Mouse (Mus musculus) neural tube, embryonic 12.5 days (tissue): ENCODE measurements around the gene Tedc2. TPM values are rescaled to one million over a fixed set of nuclear protein-coding genes. Genes with fewer than 3 reads are reported as not detected.
A peak's percentile ranks its signal among the peaks of the same experiment; 100 is the strongest.

ENCODE experiments used
- ATAC-seq: fragments of 200-750 bp; cut with Nextera tagmentation; 2 replicates; pipeline ENCODE4 v1.8.0; 2017; ENCODE audit warnings: low read depth, mild to moderate bottlenecking, moderate TSS enrichment, moderate library complexity; ENCODE audit not compliant: low FRiP score
- H3K27ac ChIP-seq: fragments of 300-500 bp; sonication (generic); 2 replicates; pipeline ENCODE4 v1.5.1; 2016
- H3K27me3 ChIP-seq: fragments of 300-500 bp; sonication (generic); replicated peaks from 2 replicates; pipeline ENCODE4 v1.6.1; 2016; ENCODE audit warnings: mild to moderate bottlenecking
- H3K36me3 ChIP-seq: fragments of 300-500 bp; sonication (generic); 2 replicates; pipeline ENCODE4 v1.6.1; 2016; ENCODE audit warnings: mild to moderate bottlenecking
- H3K4me1 ChIP-seq: fragments of 300-500 bp; sonication (generic); 2 replicates; pipeline ENCODE4 v1.6.1; 2016
- H3K4me2 ChIP-seq: fragments of 300-500 bp; sonication (generic); replicated peaks from 2 replicates; pipeline ENCODE4 v1.6.1; 2016; ENCODE audit warnings: mild to moderate bottlenecking
- H3K4me3 ChIP-seq: fragments of 300-500 bp; sonication (generic); 2 replicates; pipeline ENCODE4 v1.5.1; 2016
- H3K9ac ChIP-seq: fragments of 300-500 bp; sonication (generic); 2 replicates; pipeline ENCODE4 v1.6.1; 2016; ENCODE audit warnings: mild to moderate bottlenecking
- H3K9me3 ChIP-seq: fragments of 300-500 bp; sonication (generic); 2 replicates; pipeline ENCODE4 v1.6.1; 2016; ENCODE audit warnings: mild to moderate bottlenecking
- WGBS: fragments of 180-500 bp; shearing (Covaris S2); methylation state at CpG from one replicate; pipeline ENCODE4 v1.1.7; 2016; 5-methylcytosine and 5-hydroxymethylcytosine counted together
- polyA plus RNA-seq: library from polyadenylated mRNA; unstranded; fragments of >200 nt; fragmentation: Nextera tagmentation; extraction: Ambion mirVana; gene quantifications from 2 replicates; pipeline ENCODE4 v1.2.1, GENCODE M21; 2016

Gene Tedc2
- polyA plus RNA-seq, 1 experiment from 2014 or later = 13.5 TPM

DNA sequence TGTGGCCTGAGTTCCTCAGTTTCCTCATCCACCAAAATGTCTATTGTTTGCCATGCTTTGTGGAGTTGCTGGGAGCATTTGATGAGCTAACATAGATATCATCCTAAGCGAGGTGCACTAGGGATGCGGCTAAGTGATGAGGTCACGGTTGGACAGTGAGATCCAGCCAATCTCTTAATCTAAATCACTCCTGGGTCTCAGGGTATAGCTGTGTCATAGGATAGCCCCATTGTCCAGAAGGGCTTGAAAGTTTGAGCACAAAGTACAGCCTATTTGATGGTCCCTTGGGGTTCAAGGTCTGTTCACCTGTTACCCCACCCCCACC is 10.8 kb downstream of the Tedc2 start:
- 82% methylated on average over 3 of the region's 3 CpGs for WGBS
- Histone ChIP-seq H3K27ac (no peak overlapping the region), H3K4me3 (no peak overlapping the region), H3K36me3 (no peaks in the 10 kb centered on the region), H3K27me3 (peaks cover 25% of the 10 kb centered on the region), H3K4me2 (peak overlapping the region; percentile 93), H3K9me3 (no peaks in the 10 kb centered on the region), H3K4me1 (peaks cover 73% of the 10 kb centered on the region), H3K9ac (no peak overlapping the region)
- ATAC-seq = no peak

GRCm38 (mm10) chr17:24209043-24209915 is 11.4 kb downstream of the Tedc2 start, which contains the start of gene Ntn3:
TSS of gene Ntn3 (minus strand) at chr17:24209531.
- H3K36me3 ChIP-seq = no peaks in the 10 kb centered on the region
- no peaks in the 10 kb centered on the region for H3K9me3 ChIP-seq
- H3K4me1 ChIP-seq = peaks cover 79% of the 10 kb centered on the region
- peak; percentile 23 for ATAC-seq
- peak within 1 kb of the TSS; percentile 93 for H3K4me2 ChIP-seq
- H3K4me3 ChIP-seq = peak within 1 kb of the TSS; percentile 50
- whole genome bisulfite sequencing = under 1% methylated on average over 41 of the region's 43 CpGs
- H3K9ac ChIP-seq = peak within 1 kb of the TSS; percentile 80
- H3K27ac ChIP-seq = peak within 1 kb of the TSS; percentile 62
- H3K27me3 ChIP-seq = peaks cover 25% of the 10 kb centered on the region

DNA sequence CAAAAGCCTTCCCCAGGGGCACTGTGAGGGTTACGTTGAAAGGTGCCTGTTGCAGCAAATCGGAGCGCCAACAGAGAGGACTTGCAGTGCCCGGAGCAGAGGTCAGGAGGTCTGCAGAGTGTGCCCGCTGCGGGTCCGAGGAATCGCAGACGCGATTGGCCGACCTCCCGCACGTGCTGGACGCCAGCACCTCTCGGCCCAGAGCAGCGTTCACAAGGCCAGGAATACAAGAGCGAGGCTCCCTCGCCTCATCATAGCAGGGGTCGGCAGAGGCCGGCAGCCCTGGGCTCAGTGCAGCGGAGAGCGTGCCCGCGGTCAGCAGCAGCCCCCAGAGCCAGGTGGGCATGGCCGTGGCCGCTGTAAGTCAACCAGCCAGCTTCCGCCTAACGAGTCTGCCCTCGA is 12.0 kb downstream of the Tedc2 start:
- Histone ChIP-seq H3K4me2 (peak overlapping the region; percentile 93), H3K9ac (peak overlapping the region; percentile 80), H3K9me3 (no peaks in the 10 kb centered on the region), H3K27ac (peak overlapping the region; percentile 62), H3K36me3 (no peaks in the 10 kb centered on the region), H3K4me1 (peaks cover 81% of the 10 kb centered on the region), H3K27me3 (peaks cover 25% of the 10 kb centered on the region), H3K4me3 (peak overlapping the region; percentile 50)
- 0 out of 2 replicates have a peak, but pooled peaks have one; percentile 1 for ATAC-seq
- WGBS = 2% methylated on average over 29 of the region's 29 CpGs

DNA sequence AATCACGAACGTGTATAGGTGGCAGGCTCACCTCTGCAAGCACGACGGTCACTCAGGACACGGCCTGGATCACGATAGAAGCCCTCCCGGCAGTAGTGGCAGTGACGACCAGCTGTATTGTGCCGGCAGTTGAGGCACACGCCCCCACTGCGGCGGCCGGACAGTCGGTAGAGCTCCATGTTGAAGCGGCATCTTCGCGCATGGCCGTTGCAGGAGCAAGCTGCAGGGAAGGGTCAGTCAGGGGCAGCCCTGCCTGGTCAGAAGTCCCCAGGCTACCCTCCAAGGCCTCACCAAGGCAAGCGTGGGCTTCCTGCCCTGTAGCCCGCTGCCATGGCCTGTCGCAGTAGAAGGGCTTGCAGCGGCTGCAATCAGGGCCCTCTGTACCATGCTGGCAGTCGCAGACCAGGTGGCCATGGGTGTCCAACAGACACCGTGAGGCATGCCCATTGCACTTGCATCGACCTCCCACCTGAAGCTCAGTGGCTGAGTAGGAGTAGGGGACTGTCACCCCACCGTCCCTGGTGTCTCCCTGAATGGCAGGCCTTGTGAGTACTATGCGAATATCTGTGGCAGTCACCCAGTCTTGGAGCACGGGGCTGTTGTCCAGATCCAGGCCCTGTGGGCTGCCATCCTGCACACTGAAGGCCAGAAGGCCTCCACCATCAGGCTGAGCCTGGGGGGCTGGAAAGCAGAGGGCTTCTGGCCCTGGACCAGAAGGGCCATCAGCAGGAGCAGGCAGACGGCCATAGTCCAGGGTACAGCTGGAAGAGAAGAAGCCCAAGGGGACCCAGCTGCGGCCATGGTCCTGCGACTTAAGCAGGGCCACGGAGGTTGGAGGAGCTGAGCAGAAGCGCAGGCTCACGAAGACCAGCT is 12.6 kb downstream of the Tedc2 start:
- peak overlapping the region; percentile 50 for H3K4me3 ChIP-seq
- no peaks in the 10 kb centered on the region for H3K36me3 ChIP-seq
- H3K4me1 ChIP-seq = peaks cover 85% of the 10 kb centered on the region
- H3K27me3 ChIP-seq = peaks cover 25% of the 10 kb centered on the region
- no peak for ATAC-seq
- H3K9ac ChIP-seq = peak overlapping the region; percentile 80
- WGBS = 57% methylated on average over 34 of the region's 34 CpGs
- peak overlapping the region; percentile 93 for H3K4me2 ChIP-seq
- no peak overlapping the region for H3K27ac ChIP-seq
- H3K9me3 ChIP-seq = no peaks in the 10 kb centered on the region

- Histone ChIP-seq H3K36me3 (no peaks in the 10 kb centered on the region), H3K4me2 (peak overlapping the region; percentile 93), H3K9me3 (no peaks in the 10 kb centered on the region), H3K27me3 (peaks cover 22% of the 10 kb centered on the region), H3K4me3 (peak overlapping the region; percentile 50), H3K9ac (peak overlapping the region; percentile 69), H3K27ac (no peak overlapping the region; the same call in 1 of the 2 replicates), H3K4me1 (peaks cover 77% of the 10 kb centered on the region)
- WGBS = 6% methylated on average over 62 of the region's 62 CpGs
- ATAC-seq = peak; percentile 11; the same call in 1 of the 2 replicates
Observed at GRCm38 (mm10) chr17:24206451-24207351, 13.9 kb downstream of the Tedc2 start.

DNA sequence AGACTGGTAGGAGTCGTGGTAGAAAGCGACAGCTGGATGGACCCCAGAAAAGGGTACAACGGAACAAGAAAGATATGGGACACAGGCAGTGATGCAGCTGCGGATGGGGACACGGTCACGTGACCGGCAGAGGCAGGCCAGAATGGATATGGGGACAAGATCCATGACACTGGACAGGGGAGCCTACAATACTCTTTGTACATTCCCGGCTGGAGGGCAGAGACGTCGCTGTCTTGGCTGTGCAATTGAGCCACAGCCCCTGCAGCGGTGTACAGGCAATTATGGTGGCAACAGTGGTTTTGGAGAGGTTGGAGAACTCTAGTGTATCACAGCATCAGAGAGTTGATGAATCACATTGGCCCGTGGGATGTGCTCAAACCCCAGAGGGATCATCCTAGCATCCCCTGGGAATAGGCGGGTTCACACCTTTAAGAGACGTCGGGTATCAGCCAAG is 14.7 kb downstream of the Tedc2 start:
- H3K36me3 ChIP-seq = no peaks in the 10 kb centered on the region
- no peaks in the 10 kb centered on the region for H3K9me3 ChIP-seq
- H3K4me2 ChIP-seq = peak overlapping the region; percentile 93
- peaks cover 70% of the 10 kb centered on the region for H3K4me1 ChIP-seq
- peak; percentile 42 for ATAC-seq
- H3K9ac ChIP-seq = peak overlapping the region; percentile 41
- H3K27ac ChIP-seq = no peak overlapping the region
- peak overlapping the region; percentile 59 for H3K4me3 ChIP-seq
- WGBS = 5% methylated on average over 15 of the region's 15 CpGs
- H3K27me3 ChIP-seq = peaks cover 22% of the 10 kb centered on the region

DNA sequence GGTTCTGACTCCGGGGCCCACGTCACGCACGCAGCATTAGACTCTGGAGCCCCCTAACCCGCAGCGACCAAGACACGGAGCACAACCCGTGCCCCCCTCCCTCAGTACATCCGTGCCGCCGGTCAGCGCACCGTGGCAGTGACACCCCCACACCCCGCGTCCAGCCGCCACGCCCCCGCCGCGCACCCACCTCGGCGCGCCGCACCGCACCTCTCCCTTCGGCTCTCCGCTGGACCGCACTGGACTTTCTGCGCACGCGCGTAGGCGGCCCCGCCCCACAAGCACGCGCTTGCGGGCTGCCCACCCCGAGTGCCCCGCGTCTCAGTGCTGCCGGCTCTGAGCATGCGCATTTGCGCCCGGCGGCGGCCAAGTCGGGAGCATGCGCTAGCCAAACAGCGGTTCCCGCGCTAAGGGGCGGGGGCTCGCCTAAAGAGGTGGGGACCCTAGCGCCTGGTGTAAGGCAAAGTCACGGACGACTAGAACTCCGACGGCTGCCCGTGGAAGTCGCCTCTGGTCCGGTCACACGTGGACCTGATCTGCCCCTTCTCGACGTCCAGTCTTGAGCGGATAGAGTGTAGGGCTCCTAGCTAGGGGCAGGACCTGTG is 15.3 kb downstream of the Tedc2 start, which contains the start of gene Tbc1d24:
TSS of gene Tbc1d24 (minus strand) at position 279 of the 605 bp plus-strand sequence.
- Histone ChIP-seq H3K4me1 (peaks cover 64% of the 10 kb centered on the region), H3K36me3 (no peaks in the 10 kb centered on the region), H3K9ac (peak within 1 kb of the TSS; percentile 69), H3K27me3 (peaks cover 22% of the 10 kb centered on the region), H3K4me2 (peak within 1 kb of the TSS; percentile 93), H3K9me3 (no peaks in the 10 kb centered on the region), H3K4me3 (peak within 1 kb of the TSS; percentile 59), H3K27ac (no peak within 1 kb of the TSS)
- WGBS = under 1% methylated on average over 63 of the region's 65 CpGs
- peak; percentile 69 for ATAC-seq

DNA sequence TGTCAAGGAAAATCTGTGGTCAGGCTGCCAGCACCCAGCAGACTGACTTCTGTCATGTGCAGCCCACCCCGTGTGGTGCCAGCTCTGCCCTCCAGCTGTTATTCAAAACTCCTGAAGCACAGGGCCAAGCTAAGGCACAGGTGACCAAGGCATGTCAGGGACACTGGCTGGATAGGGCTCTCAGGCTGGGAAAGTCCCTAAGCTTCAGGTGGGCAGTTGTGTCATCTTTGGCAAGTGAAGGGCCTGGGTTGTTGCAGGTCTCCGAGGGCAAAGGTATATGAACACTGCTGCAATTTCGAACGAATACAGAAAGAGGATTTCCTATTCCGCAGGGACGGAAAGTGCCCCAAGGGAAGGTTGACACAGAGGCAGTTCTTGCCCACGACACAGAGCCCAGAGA is 15.8 kb downstream of the Tedc2 start:
- Histone ChIP-seq H3K27ac (no peak overlapping the region), H3K9ac (peak overlapping the region; percentile 69), H3K27me3 (peaks cover 22% of the 10 kb centered on the region), H3K4me3 (peak overlapping the region; percentile 59), H3K4me1 (peaks cover 59% of the 10 kb centered on the region), H3K9me3 (no peaks in the 10 kb centered on the region), H3K4me2 (peak overlapping the region; percentile 93), H3K36me3 (no peaks in the 10 kb centered on the region)
- ATAC-seq = no peak
- WGBS = 19% methylated on average over 7 of the region's 7 CpGs

DNA sequence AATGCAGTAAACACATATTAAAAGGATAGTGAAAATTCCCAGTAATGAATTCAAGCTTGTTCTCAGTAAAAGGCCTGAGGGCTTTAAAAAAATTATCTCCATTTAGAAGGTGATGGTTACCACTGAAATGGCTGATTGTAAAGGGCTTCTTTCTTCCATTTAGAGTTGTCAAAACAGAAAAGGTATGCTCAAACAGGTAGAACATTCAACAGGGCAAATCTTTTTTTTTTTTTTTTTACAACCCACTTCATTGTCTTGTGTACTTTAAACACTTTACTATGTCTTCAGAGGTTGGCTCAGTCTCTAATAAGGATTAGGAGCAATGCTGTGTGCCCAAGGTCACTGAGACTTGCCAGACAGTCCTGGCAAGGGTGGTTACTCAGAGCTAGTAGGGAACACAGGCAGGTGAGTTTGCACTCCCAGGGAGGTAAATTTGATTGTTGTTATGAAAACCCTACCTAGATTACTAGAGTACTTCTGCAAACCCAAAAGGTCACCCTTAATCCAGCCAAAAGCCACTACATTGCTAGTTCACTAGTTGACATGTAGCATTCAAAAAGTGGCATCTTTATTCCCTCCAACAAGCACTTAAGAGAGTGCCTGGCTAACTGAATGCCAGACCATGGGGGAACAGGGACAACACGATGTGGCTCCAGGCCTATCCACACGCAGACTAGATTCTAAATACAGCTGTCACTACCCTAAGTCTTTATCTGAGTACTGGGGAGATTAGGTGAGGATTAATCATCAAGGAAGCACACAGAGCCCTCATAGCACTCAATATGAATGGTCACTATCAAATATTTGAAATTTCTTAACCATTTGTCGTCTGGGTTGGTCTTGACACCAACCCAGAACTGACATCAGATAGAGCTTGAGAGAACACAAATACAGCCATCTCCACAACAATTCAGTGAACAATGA is 16.8 kb downstream of the Tedc2 start:
- Histone ChIP-seq H3K27me3 (peaks cover 22% of the 10 kb centered on the region), H3K4me1 (peaks cover 49% of the 10 kb centered on the region), H3K4me2 (peak overlapping the region; percentile 93), H3K4me3 (no peak overlapping the region), H3K9me3 (no peaks in the 10 kb centered on the region), H3K36me3 (no peaks in the 10 kb centered on the region), H3K9ac (peak overlapping the region; percentile 69; the same call in 1 of the 2 replicates), H3K27ac (no peak overlapping the region)
- ATAC-seq = no peak
- 80% methylated on average over 3 of the region's 3 CpGs for WGBS

DNA sequence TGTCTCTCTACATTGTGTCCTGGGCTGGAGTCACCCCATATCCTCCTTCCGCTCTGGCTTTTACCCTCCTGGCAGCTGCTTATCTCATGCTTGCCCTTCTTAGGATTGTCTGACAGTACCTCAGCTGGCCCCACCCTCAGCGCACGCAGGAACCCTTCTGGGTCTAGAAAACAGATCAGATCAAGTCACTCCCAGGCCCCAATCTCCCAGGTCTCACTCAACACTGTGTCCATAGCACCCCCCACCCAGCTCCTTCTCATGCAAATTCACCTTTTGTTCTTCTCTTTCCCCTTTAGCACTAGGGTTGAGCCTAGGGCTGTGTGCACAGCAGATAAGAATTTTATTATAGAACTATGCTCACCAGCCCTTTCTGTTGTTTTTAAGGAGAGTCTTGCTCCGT is 17.6 kb downstream of the Tedc2 start:
- Histone ChIP-seq H3K9me3 (no peaks in the 10 kb centered on the region), H3K4me2 (0 out of 2 replicates have a peak overlapping the region, but pooled peaks have one; percentile 22), H3K4me1 (peaks cover 41% of the 10 kb centered on the region), H3K4me3 (no peak overlapping the region), H3K36me3 (no peaks in the 10 kb centered on the region), H3K27ac (no peak overlapping the region), H3K27me3 (peaks cover 17% of the 10 kb centered on the region), H3K9ac (peak overlapping the region; percentile 5; the same call in 1 of the 2 replicates)
- 46% methylated on average over 4 of the region's 4 CpGs for WGBS
- no peak for ATAC-seq
